Mouse (Mus musculus): Measurements from ENCODE around the gene Pa2g4. TPM values are rescaled to one million over a fixed set of nuclear protein-coding genes. Genes with fewer than 3 reads are reported as not detected.

The Pa2g4 gene
- polyA plus RNA-seq, 1 experiment from 2014 or later: 125 TPM

DNA sequence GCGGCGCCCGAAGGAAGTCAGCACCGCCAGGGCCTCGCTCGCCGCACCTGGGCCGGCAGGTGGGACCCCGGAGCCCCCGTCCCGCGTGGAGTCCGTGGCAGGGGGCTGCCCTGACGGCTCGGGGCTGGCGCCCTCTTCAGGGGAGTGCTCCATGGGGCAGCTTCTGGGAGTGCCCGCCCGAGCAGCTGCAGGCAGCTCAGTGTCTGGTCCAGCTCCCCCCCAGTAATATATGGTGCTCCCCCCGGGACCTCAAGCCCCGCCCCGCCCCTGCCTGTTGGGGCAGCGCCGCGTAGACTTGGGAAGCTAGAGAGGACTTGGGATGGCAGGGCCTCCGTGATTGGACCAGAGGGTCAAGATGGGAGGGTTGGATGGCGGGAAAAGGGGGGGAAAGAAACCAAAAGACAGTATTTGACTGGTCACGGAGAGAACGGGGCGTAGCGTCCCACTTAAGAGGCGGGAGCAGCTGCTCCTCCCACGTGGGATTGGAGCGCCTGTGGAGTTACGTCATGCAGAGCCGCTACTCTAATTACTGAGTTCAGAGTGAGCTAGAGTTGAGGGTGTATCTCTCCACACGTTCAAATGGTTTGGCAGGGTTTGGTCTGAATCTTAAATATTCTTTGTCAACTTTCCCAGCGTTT, 40.0 kb downstream of the Pa2g4 start, which contains the start of gene Esyt1:
Gene Esyt1, minus strand, starts transcription at position 201 of the 638 bp plus-strand sequence.
- peaks cover 29% of the 10 kb centered on the region for H3K4me1 ChIP-seq (replicated peaks)
- ATAC-seq (ENCODE audit: low FRiP score): peak; percentile 93
- H3K27me3 ChIP-seq: peaks cover 31% of the 10 kb centered on the region
- WGBS: 0% methylated on average over 37 of the region's 37 CpGs
- H3K4me2 ChIP-seq: peak within 1 kb of the TSS; percentile 99
- peak within 1 kb of the TSS; percentile 70 for H3K4me3 ChIP-seq
- no peaks in the 10 kb centered on the region for H3K9me3 ChIP-seq
- peaks cover 6% of the 10 kb centered on the region; the same call in 1 of the 2 replicates for H3K36me3 ChIP-seq
- peak within 1 kb of the TSS; percentile 69 for H3K27ac ChIP-seq
- H3K9ac ChIP-seq: peak within 1 kb of the TSS; percentile 81

DNA sequence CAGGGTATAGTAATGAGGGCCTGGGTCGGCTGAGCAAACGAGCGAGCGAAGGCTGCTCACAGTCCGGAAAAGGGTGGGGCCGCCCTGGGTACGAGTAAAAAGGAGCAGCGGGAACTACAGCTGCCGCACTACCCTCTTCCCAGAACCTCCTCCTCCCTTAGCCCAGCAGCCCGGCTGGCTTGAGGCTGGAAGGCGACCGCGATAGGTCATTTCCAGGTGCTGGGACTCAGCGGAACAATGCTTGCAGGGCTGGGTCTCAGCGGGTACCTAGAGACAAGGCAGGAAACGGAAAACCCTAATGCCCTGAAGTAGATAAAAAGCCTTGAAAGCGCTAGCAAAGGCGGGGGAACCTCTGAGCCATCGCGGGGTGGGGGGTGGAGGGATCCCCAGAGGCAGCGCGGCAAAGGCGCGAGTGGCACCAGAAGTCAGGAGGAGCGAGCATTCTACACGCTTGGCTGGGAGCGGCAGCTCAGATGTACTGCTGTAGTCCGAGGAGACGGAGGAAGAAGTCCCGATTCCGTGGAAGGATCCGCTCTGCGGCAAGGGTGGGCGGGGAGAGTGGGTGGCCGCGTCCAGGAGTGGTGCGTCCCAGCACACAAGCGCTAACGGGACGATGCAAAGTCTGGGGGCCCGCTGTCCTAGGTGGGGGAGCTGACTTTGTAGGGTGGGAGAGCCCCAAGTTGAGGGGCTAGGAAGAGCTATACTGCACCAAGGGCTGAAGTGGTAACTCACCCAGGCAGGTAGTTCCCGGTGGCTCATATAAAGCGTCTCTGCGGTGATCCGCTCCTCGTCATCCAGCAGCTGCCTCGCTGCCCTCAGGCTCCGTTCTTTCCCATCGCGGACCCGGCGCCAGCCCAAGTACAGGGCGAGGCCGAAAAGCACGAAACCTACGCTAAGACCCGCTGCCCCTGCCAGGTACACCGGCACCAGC, 40.8 kb downstream of the Pa2g4 start:
- no peaks in the 10 kb centered on the region for H3K9me3 ChIP-seq
- ATAC-seq (ENCODE audit: low FRiP score): peak; percentile 62
- peaks cover 31% of the 10 kb centered on the region for H3K27me3 ChIP-seq
- peak overlapping the region; percentile 70 for H3K4me3 ChIP-seq
- peaks cover 29% of the 10 kb centered on the region for H3K4me1 ChIP-seq (replicated peaks)
- H3K9ac ChIP-seq: peak overlapping the region; percentile 81
- peak overlapping the region; percentile 69 for H3K27ac ChIP-seq
- H3K36me3 ChIP-seq: peaks cover 13% of the 10 kb centered on the region; the same call in 1 of the 2 replicates
- H3K4me2 ChIP-seq: peak overlapping the region; percentile 99
- under 1% methylated on average over 58 of the region's 58 CpGs for WGBS

DNA sequence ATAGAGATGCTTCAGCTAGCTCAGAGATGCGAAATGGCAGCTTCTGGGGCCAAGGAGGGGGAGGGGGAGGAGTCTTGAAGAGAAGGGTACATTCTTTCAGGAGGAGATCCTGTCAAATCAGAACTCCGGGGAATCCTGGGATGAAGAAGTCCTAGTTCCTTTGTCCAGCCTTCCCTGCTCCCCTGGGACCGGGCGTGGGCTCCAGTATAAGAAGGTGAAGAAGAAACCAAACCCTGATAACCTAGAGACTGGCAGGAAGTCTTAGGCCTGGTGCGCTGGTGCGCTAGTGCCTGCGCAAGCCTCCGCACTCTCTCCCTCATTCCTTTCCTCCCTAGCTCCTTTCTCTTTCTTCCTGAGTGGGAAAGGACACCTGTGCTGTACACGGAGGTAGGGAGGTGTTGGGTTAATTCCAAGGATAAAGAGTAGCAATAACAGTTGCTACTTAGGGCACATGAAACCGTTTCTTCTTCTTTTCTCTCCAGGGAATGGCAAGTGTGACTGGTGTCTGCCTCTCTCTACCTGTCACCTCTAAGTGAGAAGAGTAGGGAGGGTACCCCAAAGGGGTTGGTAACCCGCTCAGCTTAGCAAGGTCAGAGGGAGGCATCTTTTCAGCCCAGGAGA, 41.6 kb downstream of the Pa2g4 start:
- 7% methylated on average over 11 of the region's 11 CpGs for WGBS
- Histone ChIP-seq H3K9ac (peak overlapping the region; percentile 81), H3K4me2 (peak overlapping the region; percentile 99), H3K36me3 (peaks cover 13% of the 10 kb centered on the region; the same call in 1 of the 2 replicates), H3K9me3 (no peaks in the 10 kb centered on the region), H3K27me3 (peaks cover 24% of the 10 kb centered on the region), H3K4me1 (replicated peaks) (peaks cover 29% of the 10 kb centered on the region), H3K4me3 (peak overlapping the region; percentile 70), H3K27ac (peak overlapping the region; percentile 69; the same call in 1 of the 2 replicates)
- no peak for ATAC-seq (ENCODE audit: low FRiP score)

DNA sequence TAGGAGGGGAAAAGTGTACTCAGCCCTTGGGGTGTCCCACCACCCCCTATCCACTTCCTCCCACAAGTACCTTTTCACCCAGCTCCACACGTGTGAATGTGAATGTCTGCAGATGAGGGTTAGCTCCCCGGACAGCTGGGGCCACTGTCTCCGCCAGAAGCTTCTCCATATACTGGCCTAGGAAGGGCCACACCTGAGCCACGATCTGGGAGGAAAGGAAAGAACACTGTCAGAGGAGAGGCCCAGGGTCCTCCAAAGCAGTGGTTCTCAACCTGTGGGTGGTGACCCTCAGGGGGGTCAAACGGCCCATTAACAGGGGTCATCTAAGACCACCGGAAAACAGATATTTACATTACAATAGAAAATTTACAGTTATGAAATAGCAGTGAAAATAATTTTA, 43.4 kb downstream of the Pa2g4 start:
- no peak for ATAC-seq (ENCODE audit: low FRiP score)
- Histone ChIP-seq H3K27me3 (peaks cover 36% of the 10 kb centered on the region), H3K36me3 (peaks cover 20% of the 10 kb centered on the region; the same call in 1 of the 2 replicates), H3K9me3 (no peaks in the 10 kb centered on the region), H3K27ac (no peak overlapping the region), H3K4me3 (no peak overlapping the region), H3K9ac (no peak overlapping the region), H3K4me1 (replicated peaks) (peaks cover 29% of the 10 kb centered on the region), H3K4me2 (no peak overlapping the region)
- whole genome bisulfite sequencing: 81% methylated on average over 6 of the region's 6 CpGs

DNA sequence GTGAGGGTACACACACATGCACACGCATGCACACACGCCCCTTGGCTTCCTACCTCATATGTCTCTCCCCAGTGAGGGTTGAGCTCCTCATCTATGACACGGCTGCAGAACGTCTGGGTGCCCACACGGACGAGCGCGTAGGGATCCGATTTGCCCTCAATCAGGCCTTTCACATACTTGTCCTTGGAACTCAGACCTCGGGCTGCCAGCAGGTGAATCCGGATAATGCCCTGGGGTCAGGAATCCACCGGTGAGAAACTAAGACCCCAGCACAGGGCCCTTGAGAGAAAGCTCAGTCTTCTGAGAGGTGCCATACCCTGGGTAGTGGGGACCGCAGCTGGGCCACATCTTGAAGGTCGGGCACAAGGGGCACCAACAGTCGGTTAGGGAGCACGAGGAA, 45.2 kb downstream of the Pa2g4 start:
- H3K36me3 ChIP-seq: peaks cover 32% of the 10 kb centered on the region
- peaks cover 48% of the 10 kb centered on the region for H3K27me3 ChIP-seq
- no peak overlapping the region for H3K4me2 ChIP-seq
- H3K4me3 ChIP-seq: no peak overlapping the region
- ATAC-seq (ENCODE audit: low FRiP score): no peak
- H3K27ac ChIP-seq: no peak overlapping the region
- peaks cover 18% of the 10 kb centered on the region for H3K4me1 ChIP-seq (replicated peaks)
- H3K9me3 ChIP-seq: no peaks in the 10 kb centered on the region
- H3K9ac ChIP-seq: no peak overlapping the region
- WGBS: 90% methylated on average over 16 of the region's 16 CpGs

DNA sequence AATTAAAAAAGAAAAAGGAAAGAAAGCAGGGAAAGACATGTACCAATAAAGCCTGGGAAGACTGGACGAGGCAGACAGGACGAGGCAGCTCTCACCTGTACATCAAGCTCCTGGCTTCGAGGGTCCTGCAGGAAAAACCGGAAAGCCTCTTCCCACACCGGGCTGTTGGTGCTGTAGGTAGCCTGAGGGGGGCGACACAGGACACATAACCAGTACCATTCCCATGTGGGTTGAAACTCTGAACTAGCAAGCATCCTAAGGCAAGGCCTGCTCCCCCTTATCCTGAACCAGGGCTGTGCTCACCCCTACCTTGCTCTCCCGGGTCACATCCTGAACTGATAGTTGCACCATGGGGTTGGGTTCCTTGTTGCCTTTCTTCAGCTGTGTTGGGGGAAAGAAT, 47.0 kb downstream of the Pa2g4 start:
- no peak overlapping the region for H3K4me2 ChIP-seq
- H3K27ac ChIP-seq: no peak overlapping the region
- 74% methylated on average over 7 of the region's 7 CpGs for WGBS
- peaks cover under 1% of the 10 kb centered on the region for H3K4me1 ChIP-seq (replicated peaks)
- H3K4me3 ChIP-seq: no peak overlapping the region
- H3K9me3 ChIP-seq: no peaks in the 10 kb centered on the region
- ATAC-seq (ENCODE audit: low FRiP score): no peak
- peaks cover 43% of the 10 kb centered on the region for H3K36me3 ChIP-seq
- H3K9ac ChIP-seq: no peak overlapping the region
- peaks cover 52% of the 10 kb centered on the region for H3K27me3 ChIP-seq

DNA sequence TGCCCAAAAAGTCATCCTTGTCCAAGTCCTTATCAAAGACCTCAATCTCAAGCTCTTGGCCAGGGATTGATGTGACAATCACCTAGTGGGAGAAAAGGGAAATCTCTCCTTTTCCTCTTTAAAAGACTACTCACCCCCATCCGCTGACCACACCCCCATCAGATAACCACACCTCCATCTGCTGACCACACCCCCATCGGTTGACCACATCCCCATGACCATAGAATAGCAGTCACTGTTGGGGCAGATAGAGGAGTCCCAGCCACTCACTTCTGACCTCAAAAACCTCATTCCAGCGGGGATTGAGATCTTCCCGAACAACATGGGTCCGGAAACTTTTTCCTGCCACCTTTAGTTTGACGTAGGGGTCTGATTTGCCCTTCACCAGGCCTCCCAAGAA, 49.1 kb downstream of the Pa2g4 start:
- H3K9me3 ChIP-seq: no peaks in the 10 kb centered on the region
- H3K36me3 ChIP-seq: peaks cover 54% of the 10 kb centered on the region
- no peak overlapping the region for H3K27ac ChIP-seq
- no peak for ATAC-seq (ENCODE audit: low FRiP score)
- no peak overlapping the region for H3K4me3 ChIP-seq
- H3K9ac ChIP-seq: no peak overlapping the region
- 15% methylated on average over 6 of the region's 6 CpGs for WGBS
- H3K4me2 ChIP-seq: no peak overlapping the region
- no peaks in the 10 kb centered on the region for H3K4me1 ChIP-seq (replicated peaks)
- peaks cover 40% of the 10 kb centered on the region for H3K27me3 ChIP-seq

DNA sequence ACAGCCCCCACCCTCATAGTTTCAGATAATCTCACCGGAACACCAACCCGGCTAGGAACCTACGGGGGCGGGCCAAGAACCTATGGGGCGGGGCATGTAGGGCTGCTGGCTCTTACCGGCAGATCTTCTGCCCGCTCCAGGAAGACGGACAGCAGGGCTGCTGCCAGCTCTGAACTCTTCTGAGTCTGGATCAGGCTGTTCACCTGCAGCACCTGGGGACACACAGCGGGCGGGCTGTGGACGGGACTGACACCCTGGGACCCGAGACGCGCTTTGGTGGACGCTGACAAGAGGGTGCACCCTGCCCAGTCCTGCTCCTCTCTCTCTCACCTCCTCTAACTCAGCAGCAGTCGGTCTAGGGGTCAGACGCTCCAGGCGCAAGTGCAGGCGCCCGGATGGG, 49.8 kb downstream of the Pa2g4 start:
- Histone ChIP-seq H3K27me3 (peaks cover 40% of the 10 kb centered on the region), H3K9ac (no peak overlapping the region), H3K4me2 (no peak overlapping the region), H3K27ac (no peak overlapping the region), H3K36me3 (peaks cover 57% of the 10 kb centered on the region), H3K4me1 (replicated peaks) (no peaks in the 10 kb centered on the region), H3K9me3 (no peaks in the 10 kb centered on the region), H3K4me3 (no peak overlapping the region)
- WGBS: 22% methylated on average over 20 of the region's 20 CpGs
- no peak for ATAC-seq (ENCODE audit: low FRiP score)

DNA sequence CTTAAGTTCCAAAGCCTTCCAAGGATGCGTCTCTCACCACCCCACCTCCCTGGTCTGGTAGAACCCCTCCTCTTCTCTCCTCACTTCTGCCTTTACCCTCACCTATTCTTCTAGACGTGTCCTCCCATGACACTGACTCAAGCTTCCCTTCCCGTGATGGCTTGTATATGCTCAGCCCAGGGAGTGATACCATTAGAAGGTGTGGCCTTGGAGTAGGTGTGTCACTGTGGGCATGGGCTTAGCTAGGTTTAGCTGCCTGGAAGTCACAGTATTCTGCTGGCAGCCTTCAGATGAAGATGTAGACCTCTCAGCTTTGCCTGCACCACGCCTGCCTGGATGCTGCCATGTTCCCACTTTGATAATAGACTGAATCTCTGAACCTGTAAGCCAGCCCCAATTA, 50.7 kb downstream of the Pa2g4 start:
- Histone ChIP-seq H3K27me3 (peaks cover 40% of the 10 kb centered on the region), H3K4me1 (replicated peaks) (no peaks in the 10 kb centered on the region), H3K9ac (no peak overlapping the region), H3K27ac (no peak overlapping the region), H3K9me3 (no peaks in the 10 kb centered on the region), H3K4me2 (no peak overlapping the region), H3K36me3 (peaks cover 55% of the 10 kb centered on the region), H3K4me3 (no peak overlapping the region)
- 86% methylated on average over 4 of the region's 4 CpGs for WGBS
- ATAC-seq (ENCODE audit: low FRiP score): no peak

DNA sequence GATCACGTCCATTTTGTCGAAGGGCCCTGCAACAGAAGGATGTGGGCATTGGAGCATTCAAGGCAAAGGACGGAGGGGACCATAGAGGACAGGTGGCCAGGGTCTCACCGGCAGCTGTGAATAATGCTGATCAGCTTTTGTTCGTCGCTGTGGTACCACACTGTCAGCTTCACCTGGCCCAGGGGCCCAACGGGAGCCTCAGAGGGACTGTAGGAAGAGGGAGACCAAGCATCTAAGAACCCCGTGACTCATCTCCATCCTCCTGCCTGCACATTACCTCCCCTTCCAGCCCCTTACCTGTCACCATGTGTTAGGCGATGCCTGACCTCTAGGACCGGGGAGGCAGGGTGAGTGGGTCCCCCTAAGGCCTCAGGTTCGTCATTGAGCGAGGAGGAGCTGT, 54.0 kb downstream of the Pa2g4 start:
- no peak for ATAC-seq (ENCODE audit: low FRiP score)
- WGBS: 90% methylated on average over 12 of the region's 12 CpGs
- Histone ChIP-seq H3K4me2 (no peak overlapping the region), H3K9ac (no peak overlapping the region), H3K36me3 (peaks cover 55% of the 10 kb centered on the region), H3K4me3 (no peak overlapping the region), H3K4me1 (replicated peaks) (no peaks in the 10 kb centered on the region), H3K9me3 (no peaks in the 10 kb centered on the region), H3K27ac (no peak overlapping the region), H3K27me3 (peaks cover 19% of the 10 kb centered on the region)

DNA sequence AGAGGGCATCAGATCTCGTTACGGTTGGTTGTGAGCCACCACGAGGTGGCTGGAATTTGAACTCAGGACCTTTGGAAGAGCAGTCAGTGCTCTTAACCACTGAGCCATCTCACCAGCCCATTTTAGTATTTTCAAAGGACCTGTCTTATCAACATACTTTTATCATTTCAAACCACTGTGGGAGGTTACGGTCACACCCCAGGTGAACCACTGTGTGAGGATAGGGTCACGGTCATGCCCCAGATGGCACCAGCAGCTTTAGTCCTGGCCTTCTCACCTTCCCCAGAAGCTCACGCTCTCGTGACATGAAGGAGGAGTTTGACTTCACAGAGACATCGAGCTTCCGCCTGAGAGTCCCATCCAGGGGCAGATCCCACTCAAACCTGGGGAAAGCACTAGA, 54.6 kb downstream of the Pa2g4 start:
- no peak overlapping the region for H3K9ac ChIP-seq
- H3K9me3 ChIP-seq: no peaks in the 10 kb centered on the region
- H3K4me3 ChIP-seq: no peak overlapping the region
- whole genome bisulfite sequencing: 91% methylated on average over 9 of the region's 9 CpGs
- no peak for ATAC-seq (ENCODE audit: low FRiP score)
- no peak overlapping the region for H3K27ac ChIP-seq
- H3K36me3 ChIP-seq: peaks cover 51% of the 10 kb centered on the region
- H3K27me3 ChIP-seq: peaks cover 14% of the 10 kb centered on the region
- H3K4me2 ChIP-seq: no peak overlapping the region
- no peaks in the 10 kb centered on the region for H3K4me1 ChIP-seq (replicated peaks)

DNA sequence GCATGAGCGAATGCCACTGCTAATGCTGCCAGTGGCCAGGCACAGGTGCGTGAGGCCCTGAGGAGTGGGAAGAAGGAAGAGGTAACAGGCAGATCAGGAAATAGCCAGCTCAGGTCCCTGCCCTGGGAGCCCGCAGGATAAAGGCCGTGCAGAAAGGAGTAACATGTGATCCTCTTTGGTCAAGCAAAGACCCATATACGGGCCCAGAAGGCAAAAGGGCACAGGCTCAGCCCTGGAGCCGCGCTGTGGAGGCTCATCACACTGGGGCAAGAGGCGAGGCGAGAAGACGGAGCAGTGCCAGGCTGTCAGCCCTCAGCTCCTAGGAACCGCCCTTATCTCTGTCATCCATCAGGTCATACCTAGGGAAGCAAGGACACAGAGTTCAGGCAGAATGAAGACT, 55.5 kb downstream of the Pa2g4 start:
- 91% methylated on average over 11 of the region's 11 CpGs for WGBS

More for the DNA sequence above, 55.5 kb downstream of the Pa2g4 start:
- Histone ChIP-seq H3K9ac (no peak overlapping the region), H3K27ac (no peak overlapping the region), H3K27me3 (peaks cover 5% of the 10 kb centered on the region), H3K4me2 (no peak overlapping the region), H3K4me1 (replicated peaks) (no peaks in the 10 kb centered on the region), H3K36me3 (peaks cover 44% of the 10 kb centered on the region), H3K4me3 (no peak overlapping the region), H3K9me3 (no peaks in the 10 kb centered on the region)
- ATAC-seq (ENCODE audit: low FRiP score): no peak

All from hindbrain, embryonic 13.5 days (tissue).